Mouse (Mus musculus) C2C12 (cell line): ENCODE measurements at regions not wholly inside any gene's neighbourhood (a gene's known extent, or its start where the extent isn't known, plus 50 kb on each side); places are given as distances from the start of the nearest gene placed in this dataset.

Source experiments
- CEBPB ChIP-seq: IDR thresholded peaks from one replicate; pipeline ENCODE4 v1.6.1; 2011; ENCODE audit warnings: low read depth, mild to moderate bottlenecking, control low read depth, moderate library complexity
- CTCF ChIP-seq: IDR thresholded peaks from one replicate; pipeline ENCODE4 v1.5.1; 2011; ENCODE audit not compliant: control insufficient read depth, insufficient read depth, insufficient read length
- FOSL1 ChIP-seq: IDR thresholded peaks from one replicate; pipeline ENCODE4 v1.8.0; 2011; ENCODE audit warnings: mild to moderate bottlenecking, low read length; ENCODE audit not compliant: poor library complexity, insufficient read depth, severe bottlenecking
- MAX ChIP-seq: IDR thresholded peaks from one replicate; pipeline ENCODE4 v1.6.1; 2011; ENCODE audit warnings: mild to moderate bottlenecking, control low read depth
- MYOD1 ChIP-seq: IDR thresholded peaks from one replicate; pipeline ENCODE4 v1.6.1; 2011; ENCODE audit warnings: low read depth; ENCODE audit not compliant: control insufficient read depth, insufficient read length
- MYOG ChIP-seq: IDR thresholded peaks from one replicate; pipeline ENCODE4 v1.6.1; 2011; ENCODE audit not compliant: control insufficient read depth, insufficient read length; ENCODE audit errors: extremely low read depth
- USF1 ChIP-seq: IDR thresholded peaks from one replicate; pipeline ENCODE4 v1.6.1; 2011; ENCODE audit warnings: low read depth, mild to moderate bottlenecking, control low read depth, moderate library complexity

DNA sequence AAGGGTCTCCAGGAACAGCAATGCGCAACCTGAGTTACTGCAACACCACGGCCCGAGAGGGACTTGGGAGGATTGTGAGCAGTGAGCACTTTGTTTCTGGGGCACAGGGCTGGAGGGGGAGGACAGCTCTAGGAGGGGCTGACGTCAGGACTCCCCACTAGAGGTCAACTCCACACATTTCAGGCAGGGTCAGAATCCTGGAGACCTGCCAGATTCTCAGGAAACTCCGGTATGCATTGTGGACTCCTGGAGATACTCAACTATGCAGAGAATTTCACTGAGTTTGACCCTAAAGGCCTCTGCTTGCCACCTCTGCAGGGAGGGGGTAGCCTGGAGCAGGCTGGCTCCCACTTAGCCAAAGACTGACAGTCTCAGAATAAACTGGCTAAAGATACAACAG lies 84.1 kb upstream of the Stx16 start:
- TF ChIP-seq MAX (no peak), CTCF (no peak), MYOG (no peak), USF1 (no peak), MYOD1 (no peak), FOSL1 (no peak), CEBPB (no peak)
